Mouse (Mus musculus) stomach, embryonic 16.5 days (tissue): Measurements from ENCODE around the gene Mxi1. TPM values are rescaled to one million over a fixed set of nuclear protein-coding genes. Genes with fewer than 3 reads are reported as not detected.

Experiments used
- ATAC-seq: fragments of 200-750 bp; cut with Nextera tagmentation; 2 replicates; pipeline ENCODE4 v1.8.0; 2017; ENCODE audit warnings: moderate number of reproducible peaks, moderate TSS enrichment; ENCODE audit not compliant: insufficient read depth, low FRiP score
- H3K27ac ChIP-seq: fragments of 300-500 bp; sonication (generic); 2 replicates; pipeline ENCODE4 v1.5.1; 2014; ENCODE audit warnings: low read length
- H3K27me3 ChIP-seq: fragments of 300-500 bp; sonication (generic); 2 replicates; pipeline ENCODE4 v1.6.1; 2014; ENCODE audit warnings: low read length, control low read depth, mixed read lengths; ENCODE audit not compliant: control insufficient read depth, insufficient read depth
- H3K36me3 ChIP-seq: fragments of 300-500 bp; sonication (generic); 2 replicates; pipeline ENCODE4 v1.6.1; 2014; ENCODE audit warnings: low read length; ENCODE audit not compliant: control insufficient read depth, insufficient read depth
- H3K4me1 ChIP-seq: fragments of 300-500 bp; sonication (generic); 2 replicates; pipeline ENCODE4 v1.6.1; 2014; ENCODE audit warnings: low read length, control low read depth, mixed read lengths; ENCODE audit not compliant: control insufficient read depth, insufficient read depth
- H3K4me2 ChIP-seq: fragments of 300-500 bp; sonication (generic); 2 replicates; pipeline ENCODE4 v1.6.1; 2014; ENCODE audit warnings: low read depth, low read length, mixed read lengths
- H3K4me3 ChIP-seq: fragments of 300-500 bp; sonication (generic); replicated peaks from 2 replicates; pipeline ENCODE4 v1.5.1; 2014; ENCODE audit warnings: mild to moderate bottlenecking, low read length
- H3K9ac ChIP-seq: fragments of 300-500 bp; sonication (generic); 2 replicates; pipeline ENCODE4 v1.6.1; 2014; ENCODE audit warnings: low read length
- H3K9me3 ChIP-seq: fragments of 300-500 bp; sonication (generic); replicated peaks from 2 replicates; pipeline ENCODE4 v1.6.1; 2016; ENCODE audit warnings: low read length, control low read depth; ENCODE audit not compliant: control insufficient read depth
- WGBS: fragments of 180-500 bp; shearing (Covaris S2); extraction: QIAGEN DNeasy Blood & Tissue Kit; methylation state at CpG from one replicate; pipeline ENCODE4 v1.1.7; 2014; 5-methylcytosine and 5-hydroxymethylcytosine counted together
- polyA plus RNA-seq: library from polyadenylated mRNA; unstranded; fragments of >200 nt; fragmentation: Nextera tagmentation; extraction: Ambion mirVana; gene quantifications from 2 replicates; pipeline ENCODE4 v1.2.1, GENCODE M21; 2015

Gene Mxi1
- polyA plus RNA-seq, 1 experiment from 2014 or later, result 15.8 TPM

DNA sequence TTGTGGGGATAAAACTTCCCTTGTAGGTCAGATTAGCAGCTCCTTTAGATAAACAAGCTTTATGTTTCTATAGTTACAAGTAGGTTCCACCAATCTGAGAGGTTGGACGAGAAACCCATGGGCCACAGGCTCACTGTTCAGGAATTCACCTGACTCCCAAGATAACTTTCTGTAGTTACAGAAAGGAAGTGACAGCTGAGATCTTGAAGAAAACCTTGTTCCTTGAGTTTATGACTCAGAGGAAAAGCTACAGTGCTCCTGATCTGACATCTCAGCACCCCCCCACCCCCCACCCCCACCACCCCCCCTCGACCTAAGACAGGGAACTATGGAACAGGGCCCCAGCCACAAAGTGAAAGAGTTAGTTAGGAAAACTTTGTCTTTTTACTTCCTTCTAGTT lies 95.5 kb downstream of the Mxi1 start:
- H3K4me2 ChIP-seq, result no peak overlapping the region
- WGBS, result 48% methylated on average over 2 of the region's 2 CpGs
- no peaks in the 10 kb centered on the region for H3K9me3 ChIP-seq
- no peaks in the 10 kb centered on the region for H3K4me1 ChIP-seq
- H3K27ac ChIP-seq, result no peak overlapping the region
- no peaks in the 10 kb centered on the region for H3K27me3 ChIP-seq
- no peak overlapping the region for H3K9ac ChIP-seq
- no peak overlapping the region for H3K4me3 ChIP-seq
- ATAC-seq, result 0 out of 2 replicates have a peak, but pooled peaks have one; percentile 23
- no peaks in the 10 kb centered on the region for H3K36me3 ChIP-seq

DNA sequence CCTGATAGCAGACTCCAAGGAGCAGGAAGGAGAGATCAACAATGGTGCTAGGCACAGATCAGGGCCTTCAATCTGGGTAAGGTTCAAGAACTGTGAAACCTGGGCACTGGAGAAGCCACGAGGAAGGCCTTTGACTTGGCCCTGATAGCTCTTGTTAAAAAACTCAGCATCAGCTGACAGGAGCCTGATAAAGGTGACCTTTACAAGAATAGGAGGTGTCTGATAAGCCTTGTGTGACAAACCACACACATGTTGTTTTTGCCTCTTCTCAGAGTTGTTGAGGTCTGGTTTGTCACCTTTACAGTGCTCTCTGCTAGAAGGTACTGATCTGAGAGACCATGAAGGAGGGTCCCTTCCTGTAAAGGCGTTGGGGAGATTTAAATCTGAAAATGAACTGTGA lies 97.0 kb downstream of the Mxi1 start:
- no peak overlapping the region for H3K27ac ChIP-seq
- WGBS, result 68% methylated on average over 2 of the region's 2 CpGs
- H3K4me3 ChIP-seq, result no peak overlapping the region

DNA sequence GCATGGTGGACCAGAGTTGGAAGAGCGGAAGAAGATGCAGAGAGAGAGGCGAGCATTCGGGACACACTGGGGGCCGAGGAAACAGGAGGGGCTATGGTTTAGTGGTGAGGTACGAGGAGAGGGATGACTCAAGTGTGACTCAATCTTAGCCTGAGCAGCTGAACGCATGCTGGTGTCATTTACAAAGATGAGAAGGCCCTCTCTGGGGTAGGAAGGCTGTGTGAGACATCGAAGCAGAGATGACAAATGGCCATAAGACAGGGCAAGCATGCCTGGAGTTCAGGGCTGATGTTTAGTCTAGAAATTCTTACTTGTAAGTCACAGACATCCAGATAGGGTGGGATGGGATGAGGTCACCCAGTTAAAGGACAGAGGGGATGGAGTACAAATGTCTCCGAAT lies 98.1 kb downstream of the Mxi1 start:
- WGBS, result 67% methylated on average over 8 of the region's 8 CpGs

More for the DNA sequence above, 97.0 kb downstream of the Mxi1 start:
- no peak overlapping the region for H3K9ac ChIP-seq
- H3K36me3 ChIP-seq, result no peaks in the 10 kb centered on the region
- no peak for ATAC-seq
- no peaks in the 10 kb centered on the region for H3K9me3 ChIP-seq
- no peaks in the 10 kb centered on the region for H3K27me3 ChIP-seq
- H3K4me1 ChIP-seq, result peaks cover 2% of the 10 kb centered on the region
- no peak overlapping the region for H3K4me2 ChIP-seq

DNA sequence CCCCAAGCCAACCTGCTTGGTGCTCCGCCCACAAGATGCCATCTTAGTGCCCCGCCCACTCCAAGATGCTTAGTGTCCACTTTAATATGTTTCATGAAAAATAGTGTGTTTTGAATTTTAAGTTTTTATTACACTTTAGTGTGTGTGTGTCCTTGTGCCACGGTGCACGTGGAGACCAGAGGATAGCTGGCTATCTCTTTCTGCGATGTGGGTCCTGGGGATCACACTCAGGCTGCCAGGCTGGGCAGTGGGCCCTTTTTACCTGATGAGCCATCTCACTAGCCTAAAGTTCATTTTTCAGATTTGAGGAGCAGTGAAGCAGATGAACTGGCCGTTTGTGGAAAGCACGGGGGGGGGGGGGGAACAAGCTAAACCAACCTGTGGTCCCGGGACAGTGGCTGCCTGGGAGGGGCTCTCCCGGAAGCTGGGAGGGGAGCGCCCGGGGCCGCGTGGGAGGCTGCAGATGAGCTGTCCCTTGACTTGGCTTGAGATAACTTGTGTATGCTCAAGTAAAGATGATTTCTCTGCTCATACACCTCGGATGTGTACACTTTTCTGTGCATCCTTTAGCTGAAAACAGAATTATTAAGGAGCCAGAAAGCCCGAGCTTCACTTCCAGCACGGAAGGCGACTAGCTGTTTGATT lies 99.5 kb downstream of the Mxi1 start:
- Histone ChIP-seq H3K36me3 (no peaks in the 10 kb centered on the region), H3K9me3 (no peaks in the 10 kb centered on the region), H3K9ac (0 out of 2 replicates have a peak overlapping the region, but pooled peaks have one; percentile 19), H3K27me3 (no peaks in the 10 kb centered on the region), H3K27ac (no peak overlapping the region), H3K4me3 (no peak overlapping the region), H3K4me2 (no peak overlapping the region), H3K4me1 (peaks cover 6% of the 10 kb centered on the region)
- WGBS, result 57% methylated on average over 17 of the region's 17 CpGs
- no peak for ATAC-seq

More for the DNA sequence above, 98.1 kb downstream of the Mxi1 start:
- no peaks in the 10 kb centered on the region for H3K9me3 ChIP-seq
- H3K4me1 ChIP-seq, result peaks cover 6% of the 10 kb centered on the region
- H3K27me3 ChIP-seq, result no peaks in the 10 kb centered on the region
- H3K4me3 ChIP-seq, result no peak overlapping the region
- H3K27ac ChIP-seq, result no peak overlapping the region
- no peak overlapping the region for H3K9ac ChIP-seq
- H3K36me3 ChIP-seq, result no peaks in the 10 kb centered on the region
- no peak for ATAC-seq
- H3K4me2 ChIP-seq, result no peak overlapping the region

DNA sequence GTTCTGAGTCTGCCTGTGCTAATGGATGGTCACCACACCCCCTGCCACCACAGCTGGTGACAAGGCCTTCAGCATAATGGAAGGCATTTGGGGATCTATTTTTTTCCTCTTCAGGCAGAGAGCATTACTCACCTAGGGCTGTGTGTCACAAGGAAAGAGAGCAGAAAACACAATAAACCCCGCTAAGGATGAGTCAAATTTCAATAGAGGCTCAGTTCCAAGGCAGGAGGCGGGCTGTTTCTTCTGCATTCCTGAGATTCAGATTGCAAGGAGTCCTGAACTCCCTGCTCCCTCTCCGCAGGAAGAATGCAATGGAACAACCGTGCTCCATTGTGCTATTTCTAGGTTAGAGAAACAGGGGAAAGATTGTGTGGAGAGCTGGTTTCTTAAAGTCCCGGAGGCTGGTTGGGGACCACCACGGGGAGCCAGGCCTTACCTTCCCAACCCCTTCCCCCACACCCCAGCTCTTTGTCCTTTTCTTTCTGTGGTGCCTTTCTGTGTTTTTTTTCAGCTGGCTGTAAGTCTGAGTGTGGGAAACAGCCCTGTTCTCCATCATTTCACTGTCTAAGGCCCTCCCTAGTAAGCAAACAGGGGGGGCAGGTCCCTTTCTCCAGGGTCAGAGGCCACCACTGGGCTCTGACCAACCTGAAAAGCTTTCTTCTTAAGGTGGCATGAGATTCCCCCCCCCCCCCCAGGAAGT lies 102.0 kb downstream of the Mxi1 start:
- peaks cover 6% of the 10 kb centered on the region for H3K4me1 ChIP-seq
- 16% methylated on average over 6 of the region's 6 CpGs for whole genome bisulfite sequencing
- H3K4me2 ChIP-seq, result no peak overlapping the region
- peak overlapping the region; percentile 64 for H3K27ac ChIP-seq
- no peaks in the 10 kb centered on the region for H3K36me3 ChIP-seq
- no peak overlapping the region; the same call in 1 of the 2 replicates for H3K9ac ChIP-seq
- ATAC-seq, result no peak
- H3K27me3 ChIP-seq, result no peaks in the 10 kb centered on the region
- H3K4me3 ChIP-seq, result no peak overlapping the region
- H3K9me3 ChIP-seq, result no peaks in the 10 kb centered on the region

DNA sequence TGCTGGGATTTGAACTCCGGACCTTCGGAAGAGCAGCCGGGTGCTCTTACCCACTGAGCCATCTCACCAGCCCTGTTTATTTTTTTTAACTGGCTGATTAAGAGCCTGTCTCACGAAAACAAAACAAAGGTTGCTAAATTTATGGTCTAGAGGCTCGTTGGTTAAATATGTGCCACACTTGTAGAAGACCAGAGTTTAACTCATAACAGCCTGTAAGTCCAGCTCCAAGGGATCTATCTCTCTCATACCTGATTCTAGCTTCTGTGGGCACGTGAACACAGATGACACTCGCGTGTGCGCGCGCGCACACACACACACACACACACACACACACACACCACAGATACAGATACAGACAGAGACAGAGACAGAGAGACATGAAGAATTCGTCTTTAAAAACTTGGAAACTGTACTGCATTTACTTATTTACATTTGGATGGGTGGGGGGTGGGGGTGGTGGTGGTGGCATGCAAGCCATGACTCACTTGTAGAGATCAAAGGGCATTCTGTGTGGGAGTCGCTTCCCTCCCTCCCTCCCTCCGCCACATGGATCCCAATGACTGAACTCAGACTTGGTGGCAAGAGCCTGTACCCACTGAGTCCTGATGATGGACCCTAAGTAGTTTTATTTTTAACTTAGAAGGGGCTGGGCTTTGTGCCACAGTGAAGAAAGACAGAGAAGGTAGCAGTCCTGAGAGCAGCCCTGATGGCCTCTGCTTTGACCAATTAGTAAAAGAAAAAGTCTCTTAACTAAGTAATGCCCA lies 103.5 kb downstream of the Mxi1 start:
- no peak overlapping the region for H3K27ac ChIP-seq
- no peak overlapping the region for H3K4me3 ChIP-seq
- 0 out of 2 replicates have a peak, but pooled peaks have one; percentile 44 for ATAC-seq
- H3K36me3 ChIP-seq, result no peaks in the 10 kb centered on the region
- no peaks in the 10 kb centered on the region for H3K27me3 ChIP-seq
- H3K4me1 ChIP-seq, result peaks cover 6% of the 10 kb centered on the region
- WGBS, result 71% methylated on average over 15 of the region's 15 CpGs
- H3K9ac ChIP-seq, result no peak overlapping the region
- no peaks in the 10 kb centered on the region for H3K9me3 ChIP-seq
- no peak overlapping the region for H3K4me2 ChIP-seq

DNA sequence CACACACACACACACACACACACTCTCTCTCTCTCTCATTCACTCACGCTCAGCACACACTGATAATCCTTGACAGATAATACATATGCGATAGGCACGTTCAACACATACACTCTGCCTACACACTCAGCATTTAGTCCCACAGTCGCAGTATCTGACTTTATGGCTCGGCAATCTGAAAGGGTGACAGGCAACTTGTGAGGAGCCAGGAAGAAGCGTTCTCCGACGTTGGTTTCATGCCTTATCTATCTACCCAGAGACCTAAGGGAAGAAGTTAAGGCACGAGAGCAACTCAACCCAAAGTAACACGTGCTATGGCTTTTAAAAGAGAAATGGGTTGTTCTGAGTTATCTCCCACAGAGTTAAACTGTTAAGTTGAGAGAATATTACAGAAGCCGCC lies 104.3 kb downstream of the Mxi1 start:
- H3K27ac ChIP-seq, result no peak overlapping the region
- H3K27me3 ChIP-seq, result no peaks in the 10 kb centered on the region
- H3K36me3 ChIP-seq, result no peaks in the 10 kb centered on the region
- ATAC-seq, result 0 out of 2 replicates have a peak, but pooled peaks have one; percentile 33
- no peaks in the 10 kb centered on the region for H3K9me3 ChIP-seq
- peaks cover 6% of the 10 kb centered on the region for H3K4me1 ChIP-seq
- no peak overlapping the region for H3K4me2 ChIP-seq
- no peak overlapping the region for H3K4me3 ChIP-seq
- 68% methylated on average over 11 of the region's 11 CpGs for WGBS
- no peak overlapping the region for H3K9ac ChIP-seq

DNA sequence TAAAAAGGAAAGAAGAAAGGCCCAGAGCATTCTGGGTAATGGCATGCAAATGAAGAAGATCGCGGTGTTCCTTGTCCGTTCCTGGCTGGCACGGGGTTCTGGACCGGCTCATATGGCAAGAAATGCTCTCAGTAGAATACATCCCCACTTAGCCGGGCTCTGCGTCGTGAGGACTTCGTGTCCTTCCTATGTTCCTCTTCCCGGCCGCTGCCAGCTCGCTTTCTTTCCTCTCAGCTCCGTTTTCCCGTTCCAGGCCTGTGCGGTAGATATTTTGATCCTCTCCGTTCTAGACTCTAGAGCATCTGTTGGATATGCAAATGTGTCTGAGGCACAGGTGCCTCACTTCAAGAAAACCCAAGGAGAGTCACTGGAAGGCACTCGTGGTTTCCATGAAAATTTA lies 104.9 kb downstream of the Mxi1 start:
- Histone ChIP-seq H3K27me3 (no peaks in the 10 kb centered on the region), H3K4me3 (no peak overlapping the region), H3K4me1 (peaks cover 6% of the 10 kb centered on the region), H3K9ac (no peak overlapping the region), H3K27ac (no peak overlapping the region), H3K36me3 (no peaks in the 10 kb centered on the region), H3K4me2 (no peak overlapping the region), H3K9me3 (no peaks in the 10 kb centered on the region)
- WGBS, result 80% methylated on average over 17 of the region's 17 CpGs
- ATAC-seq, result no peak

DNA sequence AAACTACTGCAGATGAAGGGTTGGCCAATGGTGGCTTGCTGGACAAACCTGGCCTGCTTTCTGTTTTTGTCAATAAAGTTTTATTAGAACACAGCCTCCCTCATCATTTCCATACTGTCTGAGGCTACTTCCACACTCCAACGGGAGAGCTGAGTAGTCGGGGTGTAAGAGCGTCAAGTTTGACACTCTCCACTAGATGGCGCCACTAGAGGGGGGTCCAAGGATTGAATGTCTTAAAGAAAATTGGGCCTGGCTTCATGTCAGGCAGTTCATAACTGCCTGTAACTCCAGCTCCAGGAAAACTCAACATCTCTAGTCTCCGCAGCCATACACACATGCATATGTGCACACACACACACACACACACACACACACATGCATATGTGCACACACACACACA lies 109.5 kb downstream of the Mxi1 start:
- H3K27me3 ChIP-seq, result no peaks in the 10 kb centered on the region
- H3K9ac ChIP-seq, result no peak overlapping the region
- no peak overlapping the region for H3K4me3 ChIP-seq
- no peaks in the 10 kb centered on the region for H3K9me3 ChIP-seq
- H3K36me3 ChIP-seq, result no peaks in the 10 kb centered on the region
- peaks cover 10% of the 10 kb centered on the region; the same call in 1 of the 2 replicates for H3K4me1 ChIP-seq
- ATAC-seq, result no peak
- H3K4me2 ChIP-seq, result no peak overlapping the region
- H3K27ac ChIP-seq, result no peak overlapping the region
- WGBS, result 49% methylated on average over 5 of the region's 5 CpGs
